Comparison of ENCODE assay signal across 8 mouse cellular contexts in the genomic region with DNA sequence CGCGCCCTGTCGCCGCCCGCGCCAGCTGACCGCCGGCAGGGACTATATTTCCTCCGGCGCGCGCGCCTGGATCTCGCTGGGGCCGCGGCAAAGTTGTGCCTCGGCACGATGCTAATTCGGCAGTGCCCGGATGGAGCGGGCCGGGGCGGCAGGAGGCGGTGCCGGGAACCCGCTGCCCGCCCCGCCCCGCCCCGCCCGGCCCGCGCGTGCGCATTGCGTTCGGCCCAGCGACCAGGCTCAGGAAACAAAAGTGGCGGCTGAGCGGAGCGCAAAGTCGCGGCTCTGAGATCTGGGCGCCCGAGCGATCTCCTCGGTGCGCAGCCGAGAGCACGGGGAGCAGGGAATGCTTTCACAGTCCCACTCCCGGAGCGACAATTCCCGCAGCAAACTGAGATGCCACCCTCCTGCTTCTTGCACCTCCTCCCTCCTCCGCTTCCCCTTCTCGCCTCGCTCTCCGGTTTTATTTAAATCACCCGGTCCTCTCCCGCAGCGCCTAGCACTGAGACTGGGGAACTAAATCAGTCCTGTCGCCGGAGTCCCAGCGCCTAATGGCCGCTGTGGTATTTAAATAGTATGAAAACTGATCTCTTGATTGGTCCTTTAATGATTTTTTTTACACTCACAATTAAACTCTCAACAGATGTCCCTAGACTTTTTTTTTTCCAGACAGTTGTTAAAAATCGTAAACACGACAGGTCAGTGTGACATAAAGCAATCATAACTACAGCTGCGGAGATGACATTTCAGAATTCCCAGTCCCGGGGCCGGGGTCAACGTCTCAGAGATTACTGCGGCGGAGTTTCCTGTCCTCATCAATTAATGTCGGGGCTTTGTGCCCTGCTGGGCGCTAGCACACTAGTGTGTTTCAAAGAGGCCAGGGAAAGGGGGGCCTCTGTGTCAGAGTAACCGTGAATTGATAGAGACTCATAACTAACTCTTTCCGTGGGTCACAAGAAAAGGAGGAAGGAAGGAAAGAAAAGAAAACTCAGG. TPM values are rescaled to one million over a fixed set of nuclear protein-coding genes. Genes with fewer than 3 reads are reported as not detected.
DNase-seq lines count a peak whose midpoint lies in the region; ATAC-seq lines count a peak whose summit lies in the region.

A gene (minus strand): TSS at position 44 of the 990 bp plus-strand sequence.

- H3K36me3 ChIP-seq in intestine, embryonic 14.5 days (ENCODE audit: control insufficient read depth, insufficient read depth, low read length), result no peaks in the 10 kb centered on the region
- no peaks in the 10 kb centered on the region for H3K36me3 ChIP-seq in midbrain, embryonic 11.5 days (ENCODE audit: control insufficient read depth, insufficient read depth, low read length)

- H3K27me3 ChIP-seq in intestine, embryonic 14.5 days (replicated peaks; ENCODE audit: control insufficient read depth, insufficient read depth, low read length), result peaks cover 8% of the 10 kb centered on the region; the same call in 1 of the 2 replicates
- H3K27me3 ChIP-seq in midbrain, embryonic 11.5 days (ENCODE audit: control insufficient read depth, insufficient read depth, low read length), result no peaks in the 10 kb centered on the region

- no peaks in the 10 kb centered on the region for H3K9me3 ChIP-seq in intestine, embryonic 14.5 days (ENCODE audit: control insufficient read depth, low read length)
- H3K9me3 ChIP-seq in midbrain, embryonic 11.5 days (ENCODE audit: control insufficient read depth, low read length), result no peaks in the 10 kb centered on the region

- WGBS in intestine, embryonic 14.5 days, result under 1% methylated on average over 73 of the region's 76 CpGs
- WGBS in midbrain, embryonic 11.5 days, result under 1% methylated on average over 74 of the region's 76 CpGs

- H3K4me3 ChIP-seq in intestine, embryonic 14.5 days (ENCODE audit: low read depth, low read length), result peak within 1 kb of the TSS; percentile 68
- peak within 1 kb of the TSS; percentile 80 for H3K4me3 ChIP-seq in midbrain, embryonic 11.5 days (ENCODE audit: low read depth, low read length)

- intact Hi-C loops in left cerebral cortex, postnatal 4 days (cut with DNase I), result loop anchor here (10.0 kb wide), 1 partner anchor 68 kb away; a partner anchor contains a TSS

- H3K4me2 ChIP-seq in intestine, embryonic 14.5 days (ENCODE audit: low read length), result peak within 1 kb of the TSS; percentile 98
- H3K4me2 ChIP-seq in midbrain, embryonic 11.5 days, result peak within 1 kb of the TSS; percentile 74

- peak; percentile 88 to 97 for DNase-seq in adrenal gland, adult (ENCODE audit: inconsistent age in 2 of 2, low spot score in 1 of 2)
- peak; percentile 86 for DNase-seq in gastrocnemius, postnatal 25 days
- peak; percentile 91 for DNase-seq in intestine, embryonic 14.5 days (ENCODE audit: low spot score)
- DNase-seq in left cerebral cortex, postnatal 4 days, result peak; percentile 96
- DNase-seq in midbrain, embryonic 11.5 days (ENCODE audit: low spot score, missing footprints), result peak; percentile 100
- peak; percentile 54 for DNase-seq in skeletal muscle tissue, adult 2 months (ENCODE audit: low read depth, low spot score)

- H3K9ac ChIP-seq in intestine, embryonic 14.5 days (ENCODE audit: low read length), result peak within 1 kb of the TSS; percentile 64
- peak within 1 kb of the TSS; percentile 97 for H3K9ac ChIP-seq in midbrain, embryonic 11.5 days (ENCODE audit: low read length)

- peak; percentile 53 for ATAC-seq in common myeloid progenitor, adult 5-6 weeks (replicated peaks; ENCODE audit: low read depth, poor library complexity, severe bottlenecking)
- peak; percentile 72 for ATAC-seq in intestine, embryonic 14.5 days (replicated peaks; ENCODE audit: low FRiP score, low TSS enrichment, low read depth)
- peak; percentile 76 for ATAC-seq in midbrain, embryonic 11.5 days (ENCODE audit: low FRiP score)
- no peak for ATAC-seq in erythroid progenitor cell, adult 5-6 weeks (replicated peaks; ENCODE audit: low FRiP score, poor library complexity, severe bottlenecking)

- H3K27ac ChIP-seq in intestine, embryonic 14.5 days (ENCODE audit: low read depth), result peak within 1 kb of the TSS; percentile 76
- peak within 1 kb of the TSS; percentile 98 for H3K27ac ChIP-seq in midbrain, embryonic 11.5 days (ENCODE audit: low read depth, low read length)

- H3K4me1 ChIP-seq in intestine, embryonic 14.5 days (replicated peaks; ENCODE audit: control insufficient read depth, insufficient read depth, low read length), result peaks cover 30% of the 10 kb centered on the region
- H3K4me1 ChIP-seq in midbrain, embryonic 11.5 days (ENCODE audit: control insufficient read depth, insufficient read depth, low read length), result peaks cover 21% of the 10 kb centered on the region

RNA-seq across cellular contexts. Expression of the gene that starts here (rescaled TPM):
- total RNA-seq in common myeloid progenitor, adult 5-6 weeks (2017), result 5.3 TPM in 1 of 2 replicates, not detected in the other
- under 1 TPM; 0.38 to 0.82 TPM for total RNA-seq in gastrocnemius, postnatal 25 days (2021)
- 2.1 and 2.2 TPM in 2 replicates for polyA plus RNA-seq in intestine, embryonic 14.5 days (2014; fragmentation: Nextera tagmentation; extraction: Ambion mirVana)
- total RNA-seq in left cerebral cortex, postnatal 4 days (2021), result 10 to 100 TPM in 1 of 2 experiments, 1 to 10 TPM in 1; 9.3 to 13.1 TPM
- 26.4 and 26.8 TPM in 2 replicates for polyA plus RNA-seq in midbrain, embryonic 11.5 days (2014; fragmentation: Nextera tagmentation; extraction: Ambion mirVana)
- not detected in 2 replicates for total RNA-seq in erythroid progenitor cell, adult 5-6 weeks (2015; ENCODE audit: low replicate concordance)
- not detected in 2 replicates for total RNA-seq in erythroid progenitor cell, adult 5-6 weeks (2017; ENCODE audit: low replicate concordance)

Comparison
In these comparisons a context has a peak if more than half of its experiments do, and no peak if none do; other contexts are left out.
1. Peak in DNase-seq in gastrocnemius, postnatal 25 days; RNA of the gene not detected or under 1 TPM.